Mouse (Mus musculus) natural killer cell, adult 2 months (primary cell): Measurements from ENCODE around the gene Fam160a1.

Source experiments
- DNase-seq, 2 experiments: peaks; one replicate each; pipeline ENCODE4 v3.0.0; 2022; ENCODE audit warnings: low spot score in 2 of 2

Fam160a1 gene

GRCm38 (mm10) chr3:85634389-85635125 lies 182.5 kb downstream of the Fam160a1 start:
- DNase-seq, result no peak

GRCm38 (mm10) chr3:85633733-85634132 lies 183.4 kb downstream of the Fam160a1 start:
- no peak for DNase-seq

GRCm38 (mm10) chr3:85629895-85630510 lies 187.1 kb downstream of the Fam160a1 start:
- DNase-seq, result no peak

GRCm38 (mm10) chr3:85619751-85620150 lies 197.3 kb downstream of the Fam160a1 start:
- no peak for DNase-seq

- no peak for DNase-seq
Observed at GRCm38 (mm10) chr3:85619345-85619744, 197.7 kb downstream of the Fam160a1 start.

- DNase-seq, result no peak
Observed at GRCm38 (mm10) chr3:85618885-85619284, 198.2 kb downstream of the Fam160a1 start.

- DNase-seq, result no peak
Observed at GRCm38 (mm10) chr3:85616389-85616788, 200.7 kb downstream of the Fam160a1 start.
